19 mouse cellular contexts compared by ENCODE assay signal in genomic region chr11:82032136-82032535, GRCm38 (mm10). TPM values are rescaled to one million over a fixed set of nuclear protein-coding genes. Genes with fewer than 3 reads are reported as not detected.
DNase-seq lines count a peak whose midpoint lies in the region; ATAC-seq and TF ChIP-seq lines count a peak whose summit lies in the region.
"Had no signal": no experiment of that assay in that cellular context is flagged by ENCODE, and none has a peak within 500 bp of the region (broad histone marks: within the 10 kb centered on the region; RNA-seq: fewer than 3 reads in every experiment).

No protein-coding gene starts in this region.

- peaks cover 15% of the 10 kb centered on the region for H3K4me1 ChIP-seq in heart, adult 2 months (ENCODE audit: control insufficient read depth, insufficient read depth, low read length)
- H3K4me1 ChIP-seq in kidney, embryonic 14.5 days (ENCODE audit: control insufficient read depth, insufficient read depth, low read length), result no peaks in the 10 kb centered on the region; the same call in 1 of the 2 replicates
- peaks cover 13% of the 10 kb centered on the region; the same call in 1 of the 2 replicates for H3K4me1 ChIP-seq in stomach, embryonic 14.5 days (ENCODE audit: control insufficient read depth, insufficient read depth, low read length)
- no peaks in the 10 kb centered on the region; the same call in 1 of the 2 replicates for H3K4me1 ChIP-seq in stomach, postnatal 0 days (replicated peaks; ENCODE audit: control insufficient read depth, insufficient read depth)
- peaks cover 25% of the 10 kb centered on the region for H3K4me1 ChIP-seq in stomach, embryonic 16.5 days (ENCODE audit: control insufficient read depth, insufficient read depth, low read length)
- H3K4me1 ChIP-seq: liver, embryonic 15.5 days had no signal

- no peak overlapping the region for H3K4me3 ChIP-seq in heart, adult 2 months
- H3K4me3 ChIP-seq in kidney, embryonic 14.5 days (ENCODE audit: low read length), result no peak overlapping the region
- H3K4me3 ChIP-seq in stomach, embryonic 14.5 days (ENCODE audit: low read depth, low read length), result no peak overlapping the region
- H3K4me3 ChIP-seq in stomach, postnatal 0 days (ENCODE audit: low read depth, low read length), result no peak overlapping the region
- H3K4me3 ChIP-seq in stomach, embryonic 16.5 days (replicated peaks; ENCODE audit: low read length), result no peak overlapping the region
- H3K4me3 ChIP-seq: liver, embryonic 15.5 days; myocyte had no signal

- no peak for TF ChIP-seq EP300 in heart, adult 2 months (IDR thresholded peaks at IDR 0.05; ENCODE audit: insufficient read depth, low read depth, low read length)
- no peak for TF ChIP-seq EP300 in stomach, postnatal 0 days (optimal IDR thresholded peaks at IDR 0.05)

- no peaks in the 10 kb centered on the region for H3K9me3 ChIP-seq in kidney, embryonic 14.5 days (ENCODE audit: control insufficient read depth, low read length)
- no peaks in the 10 kb centered on the region for H3K9me3 ChIP-seq in stomach, embryonic 14.5 days (ENCODE audit: control insufficient read depth, low read depth, low read length)
- no peaks in the 10 kb centered on the region for H3K9me3 ChIP-seq in stomach, postnatal 0 days (ENCODE audit: control insufficient read depth, low read length)
- H3K9me3 ChIP-seq in stomach, embryonic 16.5 days (replicated peaks; ENCODE audit: control insufficient read depth, low read length), result no peaks in the 10 kb centered on the region
- H3K9me3 ChIP-seq: liver, embryonic 15.5 days had no signal

- H3K27ac ChIP-seq in heart, adult 2 months, result peak overlapping the region; percentile 53
- peak overlapping the region; percentile 57; the same call in 1 of the 2 replicates for H3K27ac ChIP-seq in kidney, embryonic 14.5 days (ENCODE audit: low read depth, low read length)
- H3K27ac ChIP-seq in stomach, embryonic 14.5 days (ENCODE audit: low read length), result peak overlapping the region; percentile 79; the same call in 1 of the 2 replicates
- H3K27ac ChIP-seq in stomach, postnatal 0 days (replicated peaks), result no peak overlapping the region
- H3K27ac ChIP-seq in stomach, embryonic 16.5 days (ENCODE audit: low read length), result peak overlapping the region; percentile 69
- H3K27ac ChIP-seq: liver, embryonic 15.5 days had no signal

- H3K4me2 ChIP-seq in kidney, embryonic 14.5 days (replicated peaks; ENCODE audit: low read depth, low read length), result no peak overlapping the region
- no peak overlapping the region for H3K4me2 ChIP-seq in stomach, embryonic 14.5 days (replicated peaks; ENCODE audit: low read depth, low read length)
- no peak overlapping the region for H3K4me2 ChIP-seq in stomach, postnatal 0 days (replicated peaks; ENCODE audit: low read depth)
- H3K4me2 ChIP-seq in stomach, embryonic 16.5 days (ENCODE audit: low read depth, low read length), result no peak overlapping the region
- H3K4me2 ChIP-seq: liver, embryonic 15.5 days had no signal

- no peak overlapping the region for H3K9ac ChIP-seq in heart, adult 2 months (ENCODE audit: low read depth, low read length)
- no peak overlapping the region for H3K9ac ChIP-seq in kidney, embryonic 14.5 days (ENCODE audit: low read depth, low read length)
- H3K9ac ChIP-seq in stomach, embryonic 14.5 days (replicated peaks; ENCODE audit: low read depth, low read length), result no peak overlapping the region
- no peak overlapping the region for H3K9ac ChIP-seq in stomach, postnatal 0 days (ENCODE audit: low read length)
- no peak overlapping the region for H3K9ac ChIP-seq in stomach, embryonic 16.5 days (ENCODE audit: low read length)
- H3K9ac ChIP-seq: liver, embryonic 15.5 days had no signal

- H3K27me3 ChIP-seq in heart, adult 2 months (ENCODE audit: control insufficient read depth, insufficient read depth, low read length), result no peaks in the 10 kb centered on the region; the same call in 1 of the 2 replicates
- no peaks in the 10 kb centered on the region for H3K27me3 ChIP-seq in kidney, embryonic 14.5 days (ENCODE audit: control insufficient read depth, insufficient read depth, low read length)
- no peaks in the 10 kb centered on the region for H3K27me3 ChIP-seq in stomach, embryonic 14.5 days (ENCODE audit: control insufficient read depth, insufficient read depth, low read length)
- no peaks in the 10 kb centered on the region for H3K27me3 ChIP-seq in stomach, postnatal 0 days (ENCODE audit: control insufficient read depth, insufficient read depth, low read length)
- H3K27me3 ChIP-seq in stomach, embryonic 16.5 days (ENCODE audit: control insufficient read depth, insufficient read depth, low read length), result no peaks in the 10 kb centered on the region
- H3K27me3 ChIP-seq: liver, embryonic 15.5 days had no signal

- intact Hi-C loops in heart, adult 2 months (cut with DNase I), result loop anchor here (2.0 kb wide), 1 partner anchor 15 kb away; no protein-coding TSS in a partner anchor

- no peak for DNase-seq in heart, adult 2 months
- no peak for DNase-seq in heart, postnatal 4 days
- DNase-seq in kidney, postnatal 25 days, result no peak
- DNase-seq in stomach, postnatal 0 days (ENCODE audit: low spot score), result no peak
- no peak for DNase-seq in embryo, embryonic 10.5 days (ENCODE audit: low spot score)
- DNase-seq: adrenal gland, postnatal 25 days; cerebellum, adult 11 months; kidney, postnatal 36 days; right cerebral cortex, postnatal 4 days; thymus, postnatal 4 days had no signal

- H3K79me2 ChIP-seq in heart, adult 2 months (replicated peaks; ENCODE audit: control insufficient read depth, insufficient read depth, low read length), result no peaks in the 10 kb centered on the region

- TF ChIP-seq POLR2A in heart, adult 2 months (IDR thresholded peaks at IDR 0.05; ENCODE audit: insufficient read depth, low read depth, low read length), result no peak

- no peaks in the 10 kb centered on the region for H3K36me3 ChIP-seq in heart, adult 2 months (ENCODE audit: control insufficient read depth, insufficient read depth, low read length)
- H3K36me3 ChIP-seq in kidney, embryonic 14.5 days (ENCODE audit: control insufficient read depth, insufficient read depth, low read length), result no peaks in the 10 kb centered on the region
- no peaks in the 10 kb centered on the region for H3K36me3 ChIP-seq in stomach, embryonic 14.5 days (ENCODE audit: control insufficient read depth, insufficient read depth, low read length)
- no peaks in the 10 kb centered on the region for H3K36me3 ChIP-seq in stomach, postnatal 0 days (ENCODE audit: control insufficient read depth, insufficient read depth, low read length)
- no peaks in the 10 kb centered on the region for H3K36me3 ChIP-seq in stomach, embryonic 16.5 days (ENCODE audit: control insufficient read depth, insufficient read depth, low read length)
- H3K36me3 ChIP-seq: G1E; liver, embryonic 15.5 days had no signal

- no peak for ATAC-seq in kidney, embryonic 14.5 days (ENCODE audit: low FRiP score, low TSS enrichment)
- no peak for ATAC-seq in stomach, embryonic 14.5 days (ENCODE audit: insufficient number of reproducible peaks, insufficient read depth, low FRiP score, low read depth)
- no peak for ATAC-seq in stomach, postnatal 0 days (ENCODE audit: low FRiP score, low TSS enrichment)
- ATAC-seq in stomach, embryonic 16.5 days (ENCODE audit: insufficient read depth, low FRiP score), result no peak

- TF ChIP-seq CTCF in heart, adult 2 months (IDR thresholded peaks at IDR 0.05), result no peak
- TF ChIP-seq CTCF in stomach, postnatal 0 days (IDR thresholded peaks at IDR 0.05; ENCODE audit: low read depth), result no peak

RNA-seq across cellular contexts. Expression of gene Ccl2, which starts 3.2 kb away (rescaled TPM):
- 1 to 10 TPM; 1.1 to 1.6 TPM for total RNA-seq in heart, adult 2 months (2021)
- 4.6 and 5.5 TPM in 2 replicates for polyA plus RNA-seq in heart, adult 2 months (2012; rRNA removed)
- 1 to 10 TPM; 2.1 to 4.7 TPM for total RNA-seq in heart, postnatal 4 days (2021)
- polyA plus RNA-seq in kidney, embryonic 14.5 days (2014; fragmentation: Nextera tagmentation; extraction: Ambion mirVana), result 0.92 and 2.7 TPM in 2 replicates
- 7.0 and 7.2 TPM in 2 replicates for polyA plus RNA-seq in stomach, embryonic 14.5 days (2014; fragmentation: Nextera tagmentation; extraction: Ambion mirVana)
- 3.2 and 3.3 TPM in 2 replicates for polyA plus RNA-seq in stomach, postnatal 0 days (2015; fragmentation: Nextera tagmentation; extraction: Ambion mirVana)
- 4.5 and 4.8 TPM in 2 replicates for polyA plus RNA-seq in stomach, embryonic 16.5 days (2015; fragmentation: Nextera tagmentation; extraction: Ambion mirVana)
- total RNA-seq: G1E had no signal
- polyA plus RNA-seq: G1E had no signal

RNA-seq across cellular contexts. Expression of gene Gm17268, which starts 6.2 kb away (rescaled TPM):
- not detected for total RNA-seq in heart, adult 2 months (2021)
- polyA plus RNA-seq in heart, adult 2 months (2012; rRNA removed), result not detected in 2 replicates
- total RNA-seq in heart, postnatal 4 days (2021), result not detected
- not detected in 2 replicates for polyA plus RNA-seq in kidney, embryonic 14.5 days (2014; fragmentation: Nextera tagmentation; extraction: Ambion mirVana)
- not detected in 2 replicates for polyA plus RNA-seq in stomach, embryonic 14.5 days (2014; fragmentation: Nextera tagmentation; extraction: Ambion mirVana)
- polyA plus RNA-seq in stomach, postnatal 0 days (2015; fragmentation: Nextera tagmentation; extraction: Ambion mirVana), result not detected in 2 replicates
- polyA plus RNA-seq in stomach, embryonic 16.5 days (2015; fragmentation: Nextera tagmentation; extraction: Ambion mirVana), result not detected in 2 replicates
- total RNA-seq: adrenal gland, postnatal 25 days; G1E; hematopoietic stem cell, adult 5-6 weeks had no signal
- polyA plus RNA-seq: C2C12; cortical plate, adult 2 months; G1E; liver, embryonic 15.5 days; myocyte had no signal

RNA-seq across cellular contexts. Expression of gene Ccl7, which starts 13.4 kb away (rescaled TPM):
- 1 to 10 TPM in 1 of 2 experiments, under 1 TPM in 1; 0.68 to 1.7 TPM for total RNA-seq in heart, adult 2 months (2021)
- polyA plus RNA-seq in heart, adult 2 months (2012; rRNA removed), result 1.1 and 1.4 TPM in 2 replicates
- total RNA-seq in heart, postnatal 4 days (2021), result 1 to 10 TPM; 1.2 to 1.5 TPM
- polyA plus RNA-seq in kidney, embryonic 14.5 days (2014; fragmentation: Nextera tagmentation; extraction: Ambion mirVana), result 0.74 and 0.93 TPM in 2 replicates
- polyA plus RNA-seq in stomach, embryonic 14.5 days (2014; fragmentation: Nextera tagmentation; extraction: Ambion mirVana), result 1.2 and 1.9 TPM in 2 replicates
- 2.7 and 2.9 TPM in 2 replicates for polyA plus RNA-seq in stomach, postnatal 0 days (2015; fragmentation: Nextera tagmentation; extraction: Ambion mirVana)
- polyA plus RNA-seq in stomach, embryonic 16.5 days (2015; fragmentation: Nextera tagmentation; extraction: Ambion mirVana), result 1.7 and 1.8 TPM in 2 replicates
- total RNA-seq: G1E; hematopoietic stem cell, adult 5-6 weeks had no signal
- polyA plus RNA-seq: G1E had no signal

RNA-seq across cellular contexts. Expression of gene Ccl11, which starts 25.5 kb away (rescaled TPM):
- 1 to 10 TPM; 1.7 to 3.6 TPM for total RNA-seq in heart, adult 2 months (2021)
- 3.1 and 5.9 TPM in 2 replicates for polyA plus RNA-seq in heart, adult 2 months (2012; rRNA removed)
- total RNA-seq in heart, postnatal 4 days (2021), result under 1 TPM; 0.41 to 0.43 TPM
- polyA plus RNA-seq in kidney, embryonic 14.5 days (2014; fragmentation: Nextera tagmentation; extraction: Ambion mirVana), result 9.7 and 10.4 TPM in 2 replicates
- 99.4 and 100 TPM in 2 replicates for polyA plus RNA-seq in stomach, embryonic 14.5 days (2014; fragmentation: Nextera tagmentation; extraction: Ambion mirVana)
- 16.5 and 16.7 TPM in 2 replicates for polyA plus RNA-seq in stomach, postnatal 0 days (2015; fragmentation: Nextera tagmentation; extraction: Ambion mirVana)
- polyA plus RNA-seq in stomach, embryonic 16.5 days (2015; fragmentation: Nextera tagmentation; extraction: Ambion mirVana), result 87.0 and 102 TPM in 2 replicates
- total RNA-seq: G1E; hematopoietic stem cell, adult 5-6 weeks had no signal
- polyA plus RNA-seq: cortical plate, adult 2 months; G1E; myocyte had no signal
